Mouse (Mus musculus) heart, postnatal 0 days (tissue): ENCODE results near the gene Oser1.

Source experiments
- CTCF ChIP-seq: IDR thresholded peaks from 2 replicates; pipeline ENCODE4 v1.5.1; 2016; ENCODE audit warnings: antibody characterized with exemption, control low read depth, low read depth
- EP300 ChIP-seq: IDR thresholded peaks from 2 replicates; pipeline ENCODE4 v1.6.1; 2016; ENCODE audit warnings: antibody characterized with exemption, low read depth

GRCm38 (mm10) chr2:163471710-163472465, 47.4 kb upstream of the Oser1 start:
- no peak for TF ChIP-seq CTCF
- no peak for TF ChIP-seq EP300
